Mouse (Mus musculus) lung, adult 2 months (tissue): ENCODE data around the gene Carmil3.

Experiments
- CTCF ChIP-seq: fragments of 200-500 bp; IDR thresholded peaks from 2 replicates; pipeline ENCODE4 v1.5.1; 2011; ENCODE audit warnings: mild to moderate bottlenecking, low read length, control low read depth; ENCODE audit not compliant: insufficient read depth
- POLR2A ChIP-seq: fragments of 200-500 bp; IDR thresholded peaks from 2 replicates; pipeline ENCODE4 v1.6.1; 2011; ENCODE audit warnings: low read depth, mild to moderate bottlenecking, control low read depth, low read length, borderline replicate concordance; ENCODE audit errors: extremely low read depth

- no peak for TF ChIP-seq CTCF
- no peak for TF ChIP-seq POLR2A
Observed at GRCm38 (mm10) chr14:55491291-55491833, 911 bp downstream of the Carmil3 start.
